Mouse (Mus musculus) C2C12 (cell line): ENCODE measurements around the gene Camkmt. TPM values are rescaled to one million over a fixed set of nuclear protein-coding genes. Genes with fewer than 3 reads are reported as not detected.

Experiments
- H3K27me3 ChIP-seq: one replicate; pipeline ENCODE4 v1.6.1; 2011; ENCODE audit not compliant: control insufficient read depth, insufficient read depth, insufficient read length
- H3K36me3 ChIP-seq: one replicate; pipeline ENCODE4 v1.6.1; 2011; ENCODE audit not compliant: control insufficient read depth, insufficient read depth
- H3K4me3 ChIP-seq: one replicate; pipeline ENCODE4 v1.5.1; 2011; ENCODE audit warnings: mild to moderate bottlenecking, control low read depth; ENCODE audit not compliant: poor library complexity, insufficient read depth, severe bottlenecking
- H3K79me2 ChIP-seq: one replicate; pipeline ENCODE4 v1.6.1; 2011; ENCODE audit not compliant: control insufficient read depth, insufficient read depth
- H3K79me3 ChIP-seq: one replicate; pipeline ENCODE4 v1.6.1; 2011; ENCODE audit warnings: low read depth, control low read depth
- H3ac ChIP-seq: one replicate; pipeline ENCODE3; 2011; ENCODE audit warnings: low read depth; ENCODE audit not compliant: control insufficient read depth, insufficient read length
- CEBPB ChIP-seq: IDR thresholded peaks from one replicate; pipeline ENCODE4 v1.6.1; 2011; ENCODE audit warnings: low read depth, mild to moderate bottlenecking, control low read depth, moderate library complexity
- CTCF ChIP-seq: IDR thresholded peaks from one replicate; pipeline ENCODE4 v1.5.1; 2011; ENCODE audit not compliant: control insufficient read depth, insufficient read depth, insufficient read length
- FOSL1 ChIP-seq: IDR thresholded peaks from one replicate; pipeline ENCODE4 v1.8.0; 2011; ENCODE audit warnings: mild to moderate bottlenecking, low read length; ENCODE audit not compliant: poor library complexity, insufficient read depth, severe bottlenecking
- MAX ChIP-seq: IDR thresholded peaks from one replicate; pipeline ENCODE4 v1.6.1; 2011; ENCODE audit warnings: mild to moderate bottlenecking, control low read depth
- MYOD1 ChIP-seq: IDR thresholded peaks from one replicate; pipeline ENCODE4 v1.6.1; 2011; ENCODE audit warnings: low read depth; ENCODE audit not compliant: control insufficient read depth, insufficient read length
- MYOG ChIP-seq: IDR thresholded peaks from one replicate; pipeline ENCODE4 v1.6.1; 2011; ENCODE audit not compliant: control insufficient read depth, insufficient read length; ENCODE audit errors: extremely low read depth
- USF1 ChIP-seq: IDR thresholded peaks from one replicate; pipeline ENCODE4 v1.6.1; 2011; ENCODE audit warnings: low read depth, mild to moderate bottlenecking, control low read depth, moderate library complexity
- polyA plus RNA-seq: library from polyadenylated mRNA; unstranded; fragments of >200 nt; fragmentation: generic; extraction: Trizol; gene quantifications from one replicate; pipeline ENCODE4 v1.2.1, GENCODE M21; 2012; ENCODE audit warnings: missing spikeins

Camkmt gene
- polyA plus RNA-seq, 1 experiment = 1.6 TPM

DNA sequence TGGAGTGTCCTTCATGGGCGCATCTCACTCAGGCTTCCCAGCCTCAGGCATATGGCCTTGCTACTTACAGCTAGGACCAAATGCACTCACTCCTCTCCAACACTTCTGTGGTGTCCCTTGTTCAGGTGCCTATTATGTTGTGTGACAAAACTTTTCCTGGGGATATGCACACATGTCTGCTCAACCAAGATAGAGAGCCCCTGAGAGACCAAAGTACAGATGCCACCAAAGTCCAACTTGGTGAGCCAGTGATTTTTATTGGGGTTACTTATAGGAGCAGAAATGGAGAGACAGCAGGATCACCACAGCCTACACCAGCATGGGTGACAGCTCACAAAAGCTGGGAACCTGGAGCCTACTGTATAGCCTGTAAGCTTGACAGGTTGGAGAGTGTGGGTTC lies 20.3 kb downstream of the Camkmt start:
- Histone ChIP-seq H3K79me3 (no peaks in the 10 kb centered on the region), H3K36me3 (no peaks in the 10 kb centered on the region), H3K4me3 (no peak overlapping the region), H3K27me3 (no peaks in the 10 kb centered on the region), H3ac (no peak overlapping the region), H3K79me2 (no peaks in the 10 kb centered on the region)
- TF ChIP-seq CEBPB (no peak), MYOG (no peak), USF1 (no peak), MYOD1 (no peak), FOSL1 (no peak), CTCF (no peak)

DNA sequence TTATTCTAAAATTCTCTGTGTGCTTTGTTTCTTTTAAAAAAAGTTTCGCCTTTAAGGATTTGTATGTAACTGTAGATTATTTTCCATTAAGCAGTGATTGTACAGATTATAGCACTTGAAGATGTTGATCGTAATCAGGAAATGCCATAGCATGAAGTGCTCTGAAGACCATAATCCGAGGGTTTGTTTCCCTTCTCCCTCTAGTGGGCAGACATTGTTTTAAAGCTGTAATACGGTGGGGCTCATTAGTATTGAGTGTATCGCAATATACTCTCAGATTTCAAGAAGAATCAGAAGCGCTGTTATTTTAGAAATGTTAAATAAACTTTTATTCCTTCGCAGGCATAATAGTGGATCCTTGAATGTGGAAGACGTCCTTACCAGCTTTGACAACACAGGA lies 23.1 kb downstream of the Camkmt start:
- no peak for TF ChIP-seq MAX
- TF ChIP-seq CTCF = no peak
- TF ChIP-seq MYOD1 = no peak
- H3ac ChIP-seq = no peak overlapping the region
- H3K79me2 ChIP-seq = no peaks in the 10 kb centered on the region
- no peaks in the 10 kb centered on the region for H3K36me3 ChIP-seq
- no peaks in the 10 kb centered on the region for H3K27me3 ChIP-seq
- H3K4me3 ChIP-seq = no peak overlapping the region
- H3K79me3 ChIP-seq = no peaks in the 10 kb centered on the region

DNA sequence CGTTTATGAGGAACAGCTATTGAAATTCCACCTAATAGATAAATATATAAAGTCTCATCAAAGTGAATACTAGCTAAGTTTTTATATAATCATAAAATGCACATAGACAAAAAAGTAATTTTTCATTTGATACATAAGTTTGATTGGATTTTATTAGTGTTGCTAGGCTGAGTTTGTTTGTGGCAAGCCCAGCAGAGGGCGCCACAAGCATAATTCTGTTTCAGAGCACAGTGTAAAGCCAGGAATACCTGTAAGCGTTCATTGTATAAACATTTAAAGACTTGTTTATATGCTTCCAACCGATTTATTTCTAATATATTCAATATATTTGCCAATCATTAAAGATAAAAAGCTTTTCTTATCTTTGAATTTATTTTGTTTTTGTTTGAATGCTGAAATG lies 26.3 kb downstream of the Camkmt start:
- H3K79me3 ChIP-seq = no peaks in the 10 kb centered on the region
- no peaks in the 10 kb centered on the region for H3K79me2 ChIP-seq
- H3K27me3 ChIP-seq = no peaks in the 10 kb centered on the region
- H3K4me3 ChIP-seq = no peak overlapping the region
- H3ac ChIP-seq = no peak overlapping the region
- TF ChIP-seq FOSL1 (no peak), CEBPB (no peak), MYOG (no peak), MAX (no peak), CTCF (no peak), MYOD1 (no peak)
- no peaks in the 10 kb centered on the region for H3K36me3 ChIP-seq

DNA sequence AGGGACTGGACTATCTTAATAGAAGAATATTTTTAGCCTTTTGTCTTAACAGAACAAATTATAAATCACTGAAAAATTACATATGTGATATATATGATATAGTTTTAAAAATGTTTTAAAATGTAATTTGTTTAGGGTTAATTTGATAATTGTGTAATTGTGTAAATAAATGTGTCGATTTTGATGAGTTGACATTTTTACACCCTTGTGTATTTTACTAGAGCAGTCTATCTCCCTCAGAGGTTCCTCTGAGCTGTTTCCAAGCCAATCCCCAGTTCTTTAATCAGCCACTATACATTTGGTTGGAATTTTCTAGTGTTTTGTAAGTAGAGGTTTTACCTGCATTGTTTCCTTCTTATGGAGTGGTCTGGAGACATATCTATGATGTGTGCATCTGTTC lies 48.0 kb downstream of the Camkmt start:
- no peak overlapping the region for H3ac ChIP-seq
- no peaks in the 10 kb centered on the region for H3K27me3 ChIP-seq
- H3K4me3 ChIP-seq = no peak overlapping the region
- no peaks in the 10 kb centered on the region for H3K36me3 ChIP-seq
- TF ChIP-seq USF1 (no peak), CTCF (no peak), FOSL1 (no peak), CEBPB (no peak), MYOD1 (no peak), MYOG (no peak), MAX (no peak)
- no peaks in the 10 kb centered on the region for H3K79me2 ChIP-seq
- H3K79me3 ChIP-seq = no peaks in the 10 kb centered on the region

DNA sequence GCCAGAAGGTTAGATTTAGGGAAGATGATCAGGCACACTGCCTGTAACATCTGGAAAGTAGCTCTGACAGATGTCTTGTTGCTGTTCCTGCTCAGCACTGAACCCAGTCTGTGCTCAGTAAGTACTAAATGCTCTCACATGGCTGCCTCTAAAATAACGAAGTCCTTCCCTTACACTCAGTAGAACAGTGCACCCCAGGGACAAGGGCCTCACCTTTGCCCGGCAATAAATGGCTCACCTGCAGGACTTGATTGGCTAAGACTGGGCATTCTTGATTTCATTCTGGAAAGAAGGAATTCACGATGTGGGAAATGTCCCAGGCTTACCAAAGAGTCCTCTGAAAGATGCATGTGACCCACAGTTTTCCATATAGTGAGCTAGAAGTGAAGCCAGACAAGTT lies 51.3 kb downstream of the Camkmt start:
- Histone ChIP-seq H3K27me3 (no peaks in the 10 kb centered on the region), H3K4me3 (no peak overlapping the region), H3K36me3 (no peaks in the 10 kb centered on the region), H3K79me2 (no peaks in the 10 kb centered on the region), H3K79me3 (no peaks in the 10 kb centered on the region), H3ac (no peak overlapping the region)
- TF ChIP-seq CEBPB = no peak
- no peak for TF ChIP-seq MYOG
- no peak for TF ChIP-seq MYOD1
- no peak for TF ChIP-seq USF1
- TF ChIP-seq MAX = no peak
- TF ChIP-seq CTCF = no peak
- TF ChIP-seq FOSL1 = no peak

DNA sequence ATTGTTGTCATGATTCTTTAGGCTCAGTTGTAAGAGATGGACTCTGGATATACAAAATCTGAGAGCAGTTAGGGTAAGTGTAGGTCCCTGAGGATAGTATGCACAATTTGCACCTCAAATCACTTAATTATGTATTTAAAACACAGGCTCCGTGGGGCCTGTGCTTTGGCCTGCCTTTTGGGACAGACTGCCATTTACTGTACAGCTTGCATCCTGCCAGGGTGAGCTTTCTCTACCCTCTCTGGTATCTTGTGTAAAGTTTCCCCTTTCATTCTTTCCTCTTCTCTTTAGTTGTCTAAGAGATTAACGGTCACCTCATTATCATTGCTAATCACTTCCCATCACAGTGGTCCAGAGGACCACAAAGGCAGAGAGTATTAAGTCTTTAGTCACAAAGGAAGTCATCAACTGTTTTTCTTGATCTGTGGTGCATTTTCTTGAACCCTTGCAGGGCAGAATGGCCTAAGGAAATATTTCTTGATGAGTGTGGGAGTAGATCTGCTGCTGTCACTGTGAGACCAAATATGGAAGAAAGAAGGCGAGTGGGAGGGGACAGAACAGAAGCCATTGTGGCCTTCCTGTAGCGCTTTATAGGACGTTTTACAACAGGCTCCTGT lies 52.3 kb downstream of the Camkmt start:
- Histone ChIP-seq H3K4me3 (no peak overlapping the region), H3K79me3 (no peaks in the 10 kb centered on the region), H3ac (no peak overlapping the region), H3K27me3 (no peaks in the 10 kb centered on the region), H3K36me3 (no peaks in the 10 kb centered on the region), H3K79me2 (no peaks in the 10 kb centered on the region)
- TF ChIP-seq FOSL1 (no peak), MAX (no peak), CEBPB (no peak), MYOD1 (no peak), MYOG (no peak), CTCF (no peak), USF1 (no peak)

DNA sequence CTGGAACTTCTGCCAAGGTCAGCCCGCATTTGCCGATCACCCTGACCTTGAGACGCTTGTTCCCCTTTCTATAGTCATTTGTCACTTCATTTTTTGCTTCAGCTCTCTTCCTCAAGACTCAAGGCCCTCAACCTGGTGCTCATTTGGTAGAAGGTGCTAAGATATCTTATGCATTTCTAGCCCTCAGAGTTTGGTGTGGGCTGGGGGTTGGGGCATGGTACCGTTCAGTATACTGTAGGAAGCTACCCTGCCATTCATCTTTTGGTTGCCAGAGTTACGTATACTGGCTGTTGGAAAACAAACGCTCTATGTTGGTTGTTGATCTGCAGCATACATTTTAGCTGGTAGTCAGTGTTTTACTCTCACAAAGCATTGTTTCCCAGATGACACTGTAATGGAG lies 53.8 kb downstream of the Camkmt start:
- H3K79me2 ChIP-seq = no peaks in the 10 kb centered on the region
- H3ac ChIP-seq = no peak overlapping the region
- TF ChIP-seq CTCF (no peak), FOSL1 (no peak), MYOG (no peak), MYOD1 (no peak), USF1 (no peak), CEBPB (no peak), MAX (no peak)
- H3K79me3 ChIP-seq = no peaks in the 10 kb centered on the region
- H3K4me3 ChIP-seq = no peak overlapping the region
- no peaks in the 10 kb centered on the region for H3K36me3 ChIP-seq
- H3K27me3 ChIP-seq = no peaks in the 10 kb centered on the region
